Mouse (Mus musculus) erythroblast, embryonic 14.5 days (primary cell): ENCODE measurements around the gene Naa20. TPM values are rescaled to one million over a fixed set of nuclear protein-coding genes. Genes with fewer than 3 reads are reported as not detected.

Experiments
- H3K27me3 ChIP-seq: 2 replicates; pipeline ENCODE4 v1.6.1; 2012; ENCODE audit warnings: inconsistent platforms; ENCODE audit not compliant: control insufficient read depth
- H3K36me3 ChIP-seq: 2 replicates; pipeline ENCODE4 v1.6.1; 2012; ENCODE audit warnings: mild to moderate bottlenecking, inconsistent platforms; ENCODE audit not compliant: control insufficient read depth
- H3K4me1 ChIP-seq: 2 replicates; pipeline ENCODE4 v1.6.1; 2012; ENCODE audit warnings: inconsistent platforms; ENCODE audit not compliant: control insufficient read depth
- H3K4me3 ChIP-seq: replicated peaks from 2 replicates; pipeline ENCODE3; 2012; ENCODE audit warnings: moderate library complexity, mild to moderate bottlenecking, inconsistent platforms
- H3K9me3 ChIP-seq: 2 replicates; pipeline ENCODE4 v1.6.1; 2012; ENCODE audit warnings: low read length, inconsistent platforms, mixed read lengths; ENCODE audit not compliant: control insufficient read depth
- GATA1 ChIP-seq: IDR thresholded peaks from 2 replicates; pipeline ENCODE4 v1.6.1; 2012; ENCODE audit warnings: low read length, inconsistent platforms, mixed read lengths
- TAL1 ChIP-seq: IDR thresholded peaks from 3 replicates; pipeline ENCODE4 v1.6.1; 2012; ENCODE audit warnings: low read length, inconsistent platforms, mixed read lengths
- polyA plus RNA-seq: library from polyadenylated mRNA; stranded (reverse); fragments of >175 nt; gene quantifications from 2 replicates; pipeline ENCODE4 v1.2.3, GENCODE M21; 2012

Gene Naa20
- polyA plus RNA-seq, 1 experiment: 3.2 TPM

GRCm38 (mm10) chr2:145961861-145962260, 60.0 kb downstream of the Naa20 start:
- Histone ChIP-seq H3K27me3 (no peaks in the 10 kb centered on the region), H3K36me3 (no peaks in the 10 kb centered on the region), H3K4me3 (no peak overlapping the region), H3K9me3 (no peaks in the 10 kb centered on the region), H3K4me1 (no peaks in the 10 kb centered on the region)
- TF ChIP-seq GATA1: no peak
- TF ChIP-seq TAL1: no peak

Other genes with a start within 250 kb of the Naa20 start
- gene Rin2, start 226.9 kb upstream of the Naa20 start, polyA plus RNA-seq: 0.02 and 0.03 TPM in 2 replicates
- not detected in 2 replicates for gene Cfap61, start 32.7 kb downstream of the Naa20 start, polyA plus RNA-seq
- gene Crnkl1, start 32.9 kb downstream of the Naa20 start, polyA plus RNA-seq: 0.37 and 0.68 TPM in 2 replicates